Mouse (Mus musculus): ENCODE data around the gene Fbxw4. TPM values are rescaled to one million over a fixed set of nuclear protein-coding genes. Genes with fewer than 3 reads are reported as not detected.

The Fbxw4 gene
- 20.5 and 26.4 TPM in 2 replicates for total RNA-seq (2015; ENCODE audit: low replicate concordance)
- total RNA-seq (2017; ENCODE audit: low replicate concordance): 22.2 and 23.4 TPM in 2 replicates

DNA sequence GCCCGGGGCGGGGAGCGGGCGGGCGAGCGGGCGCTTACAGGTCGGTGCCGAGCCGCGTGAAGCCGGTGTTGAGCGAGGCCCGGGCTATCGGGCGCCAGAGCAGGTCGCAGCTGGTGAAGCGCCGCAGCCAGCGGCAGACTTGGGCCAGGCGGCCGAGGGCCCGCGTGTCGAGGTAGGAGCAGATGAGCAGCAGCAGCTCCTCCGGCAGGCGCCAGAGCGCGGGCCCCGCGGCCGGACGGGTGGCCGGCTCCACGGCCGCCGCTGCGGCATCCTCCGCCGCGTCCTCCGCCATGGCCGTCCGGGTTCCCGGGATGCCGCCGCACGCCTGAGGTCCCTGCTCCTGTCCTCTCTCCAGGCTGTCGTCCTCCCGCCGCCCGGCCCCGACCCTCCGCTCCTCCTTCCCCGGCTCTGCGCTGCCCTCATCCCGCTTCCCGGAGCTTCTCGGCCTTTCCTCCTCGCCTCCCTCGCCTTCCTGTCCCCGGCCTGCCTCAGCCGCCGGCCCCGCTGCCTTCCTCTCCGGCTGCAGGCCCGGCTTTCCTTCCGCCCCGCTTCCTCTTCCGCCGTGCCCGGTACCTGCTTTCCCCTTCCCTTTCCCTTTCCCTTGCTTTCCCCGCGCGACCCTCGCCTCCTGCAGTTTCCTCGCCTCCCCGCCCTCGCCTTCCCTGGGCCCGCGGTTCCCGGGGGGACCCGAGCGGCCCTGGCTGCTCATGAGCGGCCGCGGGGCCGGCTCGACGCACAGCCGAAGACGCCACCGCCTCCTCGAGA lies at the start of gene Fbxw4:
TSS of gene Fbxw4 (minus strand) at position 575 of the 765 bp plus-strand sequence.
- peak; percentile 62 for ATAC-seq (replicated peaks; ENCODE audit: low FRiP score, poor library complexity, severe bottlenecking)

DNA sequence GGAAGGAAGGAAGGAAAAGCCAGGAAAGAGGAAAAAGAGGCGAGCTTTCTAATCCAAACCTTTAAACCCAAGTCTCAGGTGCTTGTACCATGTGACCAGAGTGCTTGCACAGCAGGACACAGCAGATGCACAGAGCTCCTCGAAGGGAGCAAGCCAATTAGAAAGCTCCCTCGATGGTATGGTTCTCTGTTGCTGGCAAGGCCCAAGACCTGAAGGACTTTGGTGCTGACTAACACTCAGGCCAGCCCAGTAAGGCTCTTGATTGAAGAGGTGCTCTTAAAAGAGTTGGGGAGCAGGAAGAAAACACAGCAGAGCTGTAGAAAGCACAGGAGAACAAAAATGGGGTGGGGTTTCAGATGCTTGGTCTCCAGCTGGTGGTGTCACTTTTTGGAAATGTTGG lies 48.6 kb upstream of the Fbxw4 start:
- no peak for ATAC-seq (replicated peaks; ENCODE audit: low FRiP score, poor library complexity, severe bottlenecking)

DNA sequence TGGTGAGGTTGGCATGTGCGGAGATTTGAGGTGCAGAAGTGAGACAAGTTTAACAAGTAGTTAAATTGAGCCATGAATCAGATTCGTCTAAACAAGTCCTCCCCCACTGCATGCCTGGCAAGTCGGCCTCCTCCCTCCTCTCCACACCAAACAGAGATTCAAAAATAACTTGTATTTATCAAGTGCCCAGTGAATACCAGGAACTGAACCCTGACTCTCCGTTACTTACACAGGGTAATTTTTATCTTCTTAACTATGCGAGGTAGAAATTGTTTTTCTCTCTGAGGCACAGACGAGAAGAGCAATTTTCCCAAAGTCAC lies 36.1 kb upstream of the Fbxw4 start:
- no peak for ATAC-seq (replicated peaks; ENCODE audit: low FRiP score, poor library complexity, severe bottlenecking)

DNA sequence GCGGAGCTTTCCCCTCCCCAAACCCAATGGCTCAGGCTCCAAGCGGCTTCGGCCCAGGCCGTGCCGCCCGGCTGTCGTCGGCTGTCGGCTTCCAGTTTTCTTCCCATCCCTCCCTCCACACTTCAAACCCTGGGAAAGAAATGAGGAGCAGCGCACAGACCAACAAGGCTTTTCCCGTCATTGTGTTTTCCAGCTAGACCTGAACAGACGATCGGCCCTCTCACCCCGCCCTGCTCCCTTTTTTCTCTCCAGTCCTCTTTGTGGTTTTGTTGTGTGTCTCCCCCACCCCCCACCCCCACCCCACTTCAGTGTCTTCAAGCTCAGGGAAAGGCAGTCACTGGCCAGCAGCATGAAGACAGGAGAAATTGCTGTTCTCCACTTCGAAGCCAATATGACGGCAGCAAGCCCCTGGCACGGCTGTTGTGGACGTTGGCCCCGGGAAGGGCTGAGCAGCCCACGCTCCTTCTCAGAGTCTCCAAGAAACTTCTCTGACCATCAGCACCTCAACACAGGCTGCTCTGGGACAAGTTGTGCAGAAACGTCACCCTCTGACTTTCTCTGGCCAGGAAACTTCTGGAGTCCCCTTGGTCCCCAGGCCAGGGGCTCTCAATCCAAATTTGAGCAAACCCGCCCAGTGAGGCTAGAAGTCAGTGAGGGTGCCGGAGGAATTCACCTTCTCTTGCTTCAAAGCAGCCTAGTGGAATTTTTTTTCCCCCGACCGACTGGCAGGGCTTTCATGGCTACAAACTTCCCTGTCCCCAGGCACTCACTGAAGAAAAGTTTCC lies 35.6 kb upstream of the Fbxw4 start:
- no peak for ATAC-seq (replicated peaks; ENCODE audit: low FRiP score, poor library complexity, severe bottlenecking)

DNA sequence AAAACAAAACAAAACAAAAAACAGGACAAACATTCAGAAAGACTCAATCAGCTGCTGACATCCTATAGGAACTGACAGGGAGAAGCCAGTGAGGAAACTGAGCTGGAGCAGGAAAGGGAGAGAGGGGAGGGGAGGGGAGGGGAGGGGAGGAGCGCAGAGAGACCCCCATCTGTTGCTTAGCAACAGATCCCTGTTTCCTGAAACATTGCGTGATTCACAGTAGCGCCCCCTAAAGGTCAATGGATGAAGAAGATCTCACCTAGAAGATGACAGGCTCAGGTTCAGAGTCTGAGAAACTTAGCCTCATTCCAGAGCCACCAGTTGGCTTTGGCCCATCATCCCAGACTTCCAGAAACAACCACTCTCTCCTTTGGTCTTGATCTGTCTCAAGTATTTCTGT lies 33.9 kb upstream of the Fbxw4 start:
- ATAC-seq (replicated peaks; ENCODE audit: low FRiP score, poor library complexity, severe bottlenecking): no peak

DNA sequence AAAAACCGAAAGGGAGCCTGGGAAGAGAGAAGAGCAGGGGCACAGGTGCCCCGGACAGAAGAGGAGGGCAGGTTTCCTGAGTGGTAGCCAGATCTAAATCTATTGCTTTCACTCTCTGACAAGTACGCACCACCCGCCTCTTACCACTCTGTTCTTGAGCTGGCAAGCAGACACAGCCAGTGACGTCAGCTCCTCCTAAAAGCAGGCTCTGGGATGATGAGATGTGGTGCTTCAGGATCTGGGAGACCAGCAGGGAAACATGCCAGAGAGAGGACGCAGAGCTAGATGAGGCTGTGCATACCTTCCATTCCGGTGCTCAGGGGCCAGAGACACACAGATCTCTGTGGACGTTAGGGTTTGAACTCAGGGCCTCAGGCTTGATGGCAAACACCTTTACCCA lies 32.1 kb upstream of the Fbxw4 start:
- no peak for ATAC-seq (replicated peaks; ENCODE audit: low FRiP score, poor library complexity, severe bottlenecking)

DNA sequence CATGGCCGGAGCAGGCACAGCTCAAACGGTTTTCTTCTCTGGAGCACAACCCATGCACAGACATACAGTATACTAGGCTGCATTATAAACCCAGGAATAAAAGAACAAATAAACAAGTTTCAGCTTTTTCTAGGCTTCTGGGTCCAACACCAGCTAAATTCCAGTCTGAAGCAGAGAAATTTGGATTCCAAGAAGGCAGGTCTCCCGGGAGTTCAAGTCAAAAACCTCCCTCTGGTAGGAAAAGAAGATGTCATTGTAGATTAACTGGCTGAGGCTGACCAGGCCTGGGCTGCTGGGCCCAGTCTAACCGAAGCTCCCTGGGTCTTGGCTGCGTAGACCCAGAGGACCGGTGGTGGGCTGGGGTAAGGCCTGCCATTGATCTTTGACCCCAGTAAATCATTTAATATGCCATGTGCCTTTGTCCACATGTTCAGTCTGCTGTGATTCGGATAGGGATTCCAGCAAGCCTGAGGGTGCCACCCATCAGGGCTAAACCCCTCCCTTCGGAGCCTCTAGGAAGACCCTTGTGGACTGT lies 31.0 kb upstream of the Fbxw4 start:
- ATAC-seq (replicated peaks; ENCODE audit: low FRiP score, poor library complexity, severe bottlenecking): no peak

DNA sequence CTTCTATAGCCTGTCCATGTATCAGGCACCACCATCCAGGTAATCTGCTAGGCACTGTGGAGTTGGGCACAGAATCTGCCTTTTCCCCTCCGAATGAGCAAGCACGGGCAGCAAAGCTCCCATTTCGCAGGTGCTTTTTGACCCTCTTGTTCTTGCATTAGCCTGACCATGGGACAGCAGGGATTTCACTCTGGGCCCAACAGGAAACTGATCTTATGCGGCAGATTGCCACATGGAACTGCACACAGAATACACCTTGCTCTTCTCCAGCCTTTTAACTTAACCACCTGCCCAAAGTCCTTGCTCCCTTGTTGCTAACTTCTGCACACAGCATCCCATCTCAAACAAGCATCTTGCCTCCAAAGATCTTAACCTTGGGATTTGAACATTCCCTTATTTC lies 26.9 kb upstream of the Fbxw4 start:
- ATAC-seq (replicated peaks; ENCODE audit: low FRiP score, poor library complexity, severe bottlenecking): no peak

DNA sequence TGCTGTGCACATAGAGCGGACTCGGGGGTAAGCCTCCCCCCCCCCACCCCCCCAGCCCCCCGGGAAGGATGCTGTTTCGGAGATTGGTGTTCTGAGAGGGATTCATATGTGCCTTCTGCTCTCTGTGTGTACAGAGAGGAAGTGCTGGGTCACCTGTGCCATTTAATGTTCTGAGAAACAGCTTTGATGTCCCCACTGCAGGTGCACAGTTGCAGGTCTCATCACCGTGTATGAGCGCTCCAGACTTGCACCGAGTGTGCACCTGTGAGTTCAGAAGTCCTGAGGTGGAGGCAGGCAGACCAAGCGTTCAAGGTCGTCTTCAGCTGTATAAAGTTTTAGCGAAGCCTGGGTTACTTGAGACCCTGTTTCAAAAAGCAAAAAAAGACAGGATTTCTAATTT lies 23.6 kb upstream of the Fbxw4 start:
- ATAC-seq (replicated peaks; ENCODE audit: low FRiP score, poor library complexity, severe bottlenecking): no peak

DNA sequence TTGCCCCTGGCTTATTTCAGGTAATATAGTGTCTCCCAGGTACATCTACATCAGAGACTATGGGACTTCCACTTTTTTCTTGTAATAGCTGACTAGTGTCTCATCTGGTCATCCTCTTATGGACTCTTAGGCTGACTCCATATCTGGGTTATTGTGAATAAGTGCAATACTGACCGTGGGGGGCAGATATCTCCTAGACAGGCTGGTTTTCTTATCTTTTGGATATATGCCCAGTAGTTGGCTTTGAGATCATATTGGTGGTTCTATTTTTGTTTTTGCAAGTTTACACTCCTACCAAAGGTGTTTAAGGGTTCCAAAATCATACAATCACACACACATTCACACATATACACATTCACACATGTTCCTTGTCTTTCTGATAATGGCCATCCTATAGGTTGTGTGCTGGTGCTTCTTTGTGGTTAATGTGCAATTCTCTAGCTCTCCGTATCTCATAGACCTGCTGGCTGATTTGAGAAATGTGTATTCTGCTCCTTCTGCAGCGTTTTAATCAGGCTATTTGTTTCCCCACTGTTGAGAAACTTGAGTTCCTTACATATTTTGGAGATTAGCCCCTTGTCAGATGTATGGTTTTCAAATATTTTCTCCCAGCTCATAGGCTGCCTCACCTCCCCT lies 20.5 kb upstream of the Fbxw4 start:
- no peak for ATAC-seq (replicated peaks; ENCODE audit: low FRiP score, poor library complexity, severe bottlenecking)

DNA sequence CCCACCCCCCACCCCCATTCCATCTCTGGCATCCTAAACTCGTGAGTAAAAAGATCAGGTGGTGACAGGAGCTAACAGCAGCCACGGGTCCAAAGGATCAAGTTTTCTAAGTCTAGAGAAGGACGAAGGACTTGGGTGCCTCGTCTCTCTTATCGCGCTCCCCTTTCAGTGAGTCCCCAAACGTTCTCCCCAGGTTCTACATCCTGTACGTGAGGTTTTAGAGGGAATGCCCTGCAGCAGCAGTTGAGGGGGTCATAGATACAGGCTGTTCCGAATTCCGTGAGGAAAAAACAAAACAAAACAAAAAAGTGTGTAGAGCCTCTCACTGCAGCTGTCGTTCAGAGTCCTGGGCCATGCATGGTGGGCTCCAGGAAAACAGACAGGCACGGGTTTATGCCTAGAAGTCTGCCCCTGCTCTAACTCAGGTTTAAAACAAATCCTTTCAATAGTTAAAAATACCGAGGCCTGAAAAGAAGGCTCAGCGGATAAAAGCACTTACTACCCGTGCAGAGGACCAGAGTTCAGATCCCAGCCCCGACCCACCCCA lies 16.7 kb upstream of the Fbxw4 start:
- ATAC-seq (replicated peaks; ENCODE audit: low FRiP score, poor library complexity, severe bottlenecking): no peak

DNA sequence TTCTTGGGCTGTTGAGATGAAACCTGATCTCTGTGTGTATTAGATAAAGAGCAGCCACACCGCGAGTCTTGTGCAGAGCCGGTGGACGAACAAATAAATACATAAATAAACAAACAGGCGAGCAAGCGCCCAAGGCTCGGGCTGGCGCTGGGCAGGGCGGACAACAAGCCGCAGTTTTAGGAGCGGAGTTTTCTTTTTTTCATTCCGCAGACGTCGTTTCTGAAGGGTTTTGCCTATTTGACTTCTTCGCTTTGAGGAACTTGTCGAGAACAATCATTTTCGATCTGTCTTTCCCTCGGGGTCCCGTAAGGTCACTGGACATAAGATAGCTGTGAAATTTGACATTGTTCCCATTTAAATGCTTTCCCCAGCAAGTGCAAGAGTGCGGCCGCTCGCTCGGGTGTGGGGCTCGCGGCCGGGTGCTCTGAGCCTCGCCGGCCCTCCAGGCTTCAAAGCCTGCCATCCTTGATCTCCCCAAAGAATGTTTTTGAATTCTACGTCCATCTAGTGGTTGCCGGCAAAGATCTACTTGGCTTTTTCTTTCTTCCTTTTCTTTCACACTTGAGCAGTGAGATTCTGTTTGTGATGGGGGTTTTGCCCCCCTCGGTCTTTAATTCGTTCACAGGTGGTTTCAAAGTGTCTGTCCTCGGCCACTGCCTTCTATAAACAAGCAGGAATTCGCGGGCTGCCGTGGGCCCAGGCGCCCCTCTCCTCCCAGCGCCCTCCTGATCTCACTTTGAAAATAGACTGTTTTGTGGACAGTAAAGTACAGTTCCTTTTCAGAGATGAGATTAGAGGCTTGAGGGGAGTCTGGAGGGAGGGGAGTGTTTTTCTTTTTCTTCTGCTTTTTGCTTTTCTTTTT lies 15.8 kb upstream of the Fbxw4 start:
- peak; percentile 80 for ATAC-seq (replicated peaks; ENCODE audit: low FRiP score, poor library complexity, severe bottlenecking)

DNA sequence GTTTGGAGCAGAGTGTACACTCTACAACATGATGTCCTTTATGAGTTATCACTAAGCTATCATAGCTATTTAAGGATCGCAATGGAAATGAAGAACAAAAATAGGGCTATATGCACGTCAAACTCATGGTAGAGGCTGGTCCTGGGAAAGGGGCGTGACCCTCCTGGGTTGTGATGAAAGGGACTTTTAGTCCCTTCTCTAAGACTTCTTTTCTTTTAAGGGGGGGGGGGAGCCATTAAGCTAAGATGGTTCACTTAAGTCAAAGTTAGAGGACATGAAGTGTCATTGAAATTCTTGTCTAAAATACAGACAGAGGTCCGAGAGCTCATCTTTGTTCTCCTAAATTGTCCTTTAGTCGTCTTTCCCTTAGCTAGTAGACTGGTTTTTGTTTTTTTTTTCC lies 15.1 kb upstream of the Fbxw4 start:
- ATAC-seq (replicated peaks; ENCODE audit: low FRiP score, poor library complexity, severe bottlenecking): 0 out of 2 replicates have a peak, but pooled peaks have one; percentile 39

DNA sequence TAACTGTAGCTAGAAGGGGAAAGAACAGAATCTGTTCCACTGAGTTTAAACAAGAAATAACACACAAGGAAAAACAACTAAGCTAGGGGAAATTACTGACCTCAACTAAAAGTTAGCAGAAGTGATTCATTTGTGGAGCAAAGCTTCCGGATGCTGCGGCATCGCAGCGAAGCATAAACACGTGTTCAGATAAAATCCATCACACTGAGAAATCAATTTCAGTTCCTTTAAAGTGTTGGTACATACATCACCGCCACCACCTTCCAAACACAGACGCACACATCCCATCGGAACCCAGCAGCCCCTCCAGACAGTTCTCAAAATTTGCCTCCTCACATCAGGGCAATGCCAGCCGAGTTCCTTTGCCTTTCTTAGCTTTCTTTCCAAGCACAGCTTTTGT lies 12.9 kb upstream of the Fbxw4 start:
- ATAC-seq (replicated peaks; ENCODE audit: low FRiP score, poor library complexity, severe bottlenecking): no peak

DNA sequence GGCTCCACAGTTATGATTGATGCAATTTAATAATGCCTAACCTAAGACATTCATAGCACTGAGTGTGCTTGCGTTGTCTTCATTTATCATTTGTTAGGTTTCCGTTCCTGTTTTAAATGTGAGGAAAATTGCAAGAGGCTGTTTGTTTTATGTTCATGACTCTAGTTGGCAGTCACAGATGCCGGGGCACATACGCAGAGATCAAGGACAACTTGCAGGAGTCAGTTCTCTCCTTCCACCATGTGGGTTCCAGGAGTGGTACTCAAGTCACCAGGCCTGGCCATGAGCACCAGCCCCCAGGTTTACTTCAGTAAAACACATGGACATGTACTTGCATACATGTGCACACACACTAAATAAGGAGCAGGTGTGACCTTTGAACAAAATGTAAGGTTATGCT lies 8.9 kb upstream of the Fbxw4 start:
- no peak for ATAC-seq (replicated peaks; ENCODE audit: low FRiP score, poor library complexity, severe bottlenecking)

DNA sequence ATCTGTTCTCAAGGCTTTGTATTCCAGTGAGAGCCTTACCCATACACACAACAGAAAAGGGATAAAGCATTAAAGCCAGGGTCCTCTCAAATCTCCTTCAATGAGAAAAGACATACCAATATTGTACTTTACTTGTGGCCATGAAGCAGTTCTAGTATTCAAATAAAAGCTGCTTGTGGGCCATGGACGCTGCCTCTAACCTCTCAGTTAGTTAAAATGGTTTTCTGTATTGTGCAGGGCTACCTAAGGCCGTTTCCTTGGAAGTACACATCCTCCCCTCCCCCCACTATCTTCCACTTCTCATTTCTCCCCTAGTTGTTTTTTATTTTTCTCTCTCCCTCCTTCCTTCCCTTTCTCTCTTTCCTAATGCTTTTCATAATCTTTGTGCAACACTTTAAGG lies 3.7 kb upstream of the Fbxw4 start:
- no peak for ATAC-seq (replicated peaks; ENCODE audit: low FRiP score, poor library complexity, severe bottlenecking)

DNA sequence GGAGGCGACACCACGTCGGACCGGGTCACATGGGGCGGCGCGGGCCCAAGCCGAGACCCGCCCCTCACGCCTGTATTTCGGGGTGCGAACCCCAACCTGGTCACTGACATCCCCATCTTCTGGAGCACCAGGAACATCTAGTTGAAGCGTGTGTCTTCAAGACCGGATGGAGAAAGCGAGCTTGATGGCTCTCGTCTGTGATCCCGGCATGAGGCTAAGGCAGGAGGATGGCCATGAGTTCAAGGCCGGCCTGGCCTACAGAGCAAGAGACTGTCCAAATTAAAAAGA lies 335 bp upstream of the Fbxw4 start:
- ATAC-seq (replicated peaks; ENCODE audit: low FRiP score, poor library complexity, severe bottlenecking): peak; percentile 87

DNA sequence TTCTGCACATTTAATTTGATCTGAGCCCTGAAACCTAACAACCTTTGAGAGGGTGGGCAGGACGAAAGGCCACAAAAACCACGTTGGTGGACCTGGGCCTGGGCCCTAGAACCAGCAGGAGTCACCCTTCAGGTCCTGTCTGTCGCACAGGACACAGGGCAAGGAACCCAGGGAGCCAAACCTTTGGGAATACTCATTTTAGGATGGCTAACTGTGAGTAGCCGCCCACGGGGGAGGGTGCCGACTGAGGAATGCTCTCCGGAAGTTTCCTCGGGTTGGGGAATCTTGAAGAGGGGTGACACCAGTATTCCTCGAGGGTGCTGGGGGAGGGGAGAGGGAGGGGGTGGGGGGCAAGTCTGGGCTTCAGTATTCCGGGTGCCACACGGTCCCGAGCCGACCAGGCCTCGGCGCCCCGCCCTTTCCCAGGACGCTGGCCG lies 793 bp downstream of the Fbxw4 start:
- 0 out of 2 replicates have a peak, but pooled peaks have one; percentile 22 for ATAC-seq (replicated peaks; ENCODE audit: low FRiP score, poor library complexity, severe bottlenecking)

DNA sequence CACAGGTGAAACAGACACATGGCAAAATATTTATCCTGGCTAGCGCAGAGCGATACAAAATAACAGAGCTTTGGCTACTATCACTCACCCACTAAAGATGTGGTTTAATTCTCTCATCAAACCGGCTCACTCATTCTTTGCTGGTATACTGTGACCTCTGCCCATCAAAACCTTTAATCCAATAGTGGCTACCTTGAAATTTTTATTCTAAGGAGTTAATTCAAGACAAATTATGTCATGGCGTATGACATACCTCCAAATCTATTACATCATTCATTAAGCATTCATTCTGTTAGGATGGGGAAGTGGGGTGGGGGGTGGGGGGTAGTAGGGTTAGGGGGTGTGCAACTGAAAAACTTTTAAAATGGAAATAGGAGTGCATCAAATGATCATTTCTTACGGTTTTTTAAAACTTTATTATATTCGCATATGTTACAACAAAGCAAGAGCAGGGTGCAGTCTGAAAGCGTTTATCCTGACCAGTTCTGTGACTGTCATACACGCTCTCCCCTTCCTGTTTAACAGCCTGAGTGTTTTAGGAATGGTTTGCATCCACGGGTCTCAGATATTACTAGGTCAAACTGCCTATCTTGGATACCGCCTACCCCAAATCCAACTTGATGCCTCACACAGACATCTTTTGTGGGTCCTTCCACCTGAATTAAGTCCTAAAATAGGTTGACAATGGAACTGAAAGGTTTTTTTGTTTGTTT lies 1.4 kb downstream of the Fbxw4 start:
- ATAC-seq (replicated peaks; ENCODE audit: low FRiP score, poor library complexity, severe bottlenecking): no peak
